Mouse (Mus musculus): Measurements from ENCODE around the gene Cdhr3. TPM values are rescaled to one million over a fixed set of nuclear protein-coding genes. Genes with fewer than 3 reads are reported as not detected.

The Cdhr3 gene
- polyA plus RNA-seq, 1 experiment from 2014 or later = not detected

DNA sequence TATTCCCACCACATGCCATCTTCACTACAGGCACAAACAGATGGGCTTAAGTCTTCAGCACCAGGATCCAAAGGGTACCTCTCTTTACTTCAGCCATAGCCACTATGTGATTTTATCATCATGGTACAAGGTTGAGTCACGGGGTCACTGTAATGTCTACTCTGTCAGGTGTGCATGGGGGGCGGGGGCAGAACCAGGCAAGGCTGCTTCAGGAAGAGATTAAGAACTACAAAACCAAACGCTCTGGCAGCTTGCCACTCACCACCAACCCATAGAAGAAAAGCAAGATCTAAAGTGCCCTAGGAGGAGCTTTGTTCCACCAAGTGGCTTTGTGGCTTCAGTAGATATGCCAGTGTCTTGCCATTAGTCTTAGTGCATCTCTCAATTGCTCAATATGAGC is 44.3 kb downstream of the Cdhr3 start:
- ATAC-seq = no peak
- no peak overlapping the region for H3K4me2 ChIP-seq (replicated peaks)
- no peaks in the 10 kb centered on the region for H3K36me3 ChIP-seq
- 0 out of 2 replicates have a peak, but pooled peaks cover under 1% of the 10 kb centered on the region for H3K9me3 ChIP-seq
- peaks cover 12% of the 10 kb centered on the region; the same call in 1 of the 2 replicates for H3K27me3 ChIP-seq
- peaks cover 28% of the 10 kb centered on the region for H3K4me1 ChIP-seq (replicated peaks)
- no peak overlapping the region for H3K27ac ChIP-seq
- no peak overlapping the region for H3K9ac ChIP-seq (replicated peaks)
- H3K4me3 ChIP-seq (replicated peaks) = no peak overlapping the region
- WGBS = 91% methylated on average over 3 of the region's 3 CpGs

DNA sequence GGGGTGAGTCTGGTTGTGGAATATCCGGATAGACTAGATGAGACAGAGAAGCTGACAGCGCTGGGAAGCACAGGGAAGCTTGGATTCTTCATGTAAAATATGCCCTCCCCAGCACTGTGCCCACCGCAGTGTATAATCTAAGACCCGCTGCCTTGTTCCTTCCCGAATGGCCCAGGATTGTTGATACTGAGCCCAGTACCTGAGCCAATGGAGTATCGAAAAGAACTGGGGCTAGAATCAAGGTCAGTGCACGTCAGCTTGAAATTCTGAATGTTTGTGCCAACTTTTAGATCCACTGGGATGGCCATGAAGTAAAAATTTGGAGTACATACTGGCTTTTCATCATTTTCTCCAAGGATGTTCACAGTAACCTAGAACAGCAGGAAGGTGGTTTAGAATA is 46.2 kb downstream of the Cdhr3 start:
- Histone ChIP-seq H3K27ac (peak overlapping the region; percentile 14; the same call in 1 of the 2 replicates), H3K9ac (replicated peaks) (no peak overlapping the region), H3K4me1 (replicated peaks) (peaks cover 25% of the 10 kb centered on the region), H3K4me2 (replicated peaks) (no peak overlapping the region), H3K27me3 (peaks cover 22% of the 10 kb centered on the region; the same call in 1 of the 2 replicates), H3K4me3 (replicated peaks) (no peak overlapping the region), H3K9me3 (0 out of 2 replicates have a peak, but pooled peaks cover 2% of the 10 kb centered on the region), H3K36me3 (no peaks in the 10 kb centered on the region)
- WGBS = 72% methylated on average over 7 of the region's 7 CpGs
- ATAC-seq = peak; percentile 12

DNA sequence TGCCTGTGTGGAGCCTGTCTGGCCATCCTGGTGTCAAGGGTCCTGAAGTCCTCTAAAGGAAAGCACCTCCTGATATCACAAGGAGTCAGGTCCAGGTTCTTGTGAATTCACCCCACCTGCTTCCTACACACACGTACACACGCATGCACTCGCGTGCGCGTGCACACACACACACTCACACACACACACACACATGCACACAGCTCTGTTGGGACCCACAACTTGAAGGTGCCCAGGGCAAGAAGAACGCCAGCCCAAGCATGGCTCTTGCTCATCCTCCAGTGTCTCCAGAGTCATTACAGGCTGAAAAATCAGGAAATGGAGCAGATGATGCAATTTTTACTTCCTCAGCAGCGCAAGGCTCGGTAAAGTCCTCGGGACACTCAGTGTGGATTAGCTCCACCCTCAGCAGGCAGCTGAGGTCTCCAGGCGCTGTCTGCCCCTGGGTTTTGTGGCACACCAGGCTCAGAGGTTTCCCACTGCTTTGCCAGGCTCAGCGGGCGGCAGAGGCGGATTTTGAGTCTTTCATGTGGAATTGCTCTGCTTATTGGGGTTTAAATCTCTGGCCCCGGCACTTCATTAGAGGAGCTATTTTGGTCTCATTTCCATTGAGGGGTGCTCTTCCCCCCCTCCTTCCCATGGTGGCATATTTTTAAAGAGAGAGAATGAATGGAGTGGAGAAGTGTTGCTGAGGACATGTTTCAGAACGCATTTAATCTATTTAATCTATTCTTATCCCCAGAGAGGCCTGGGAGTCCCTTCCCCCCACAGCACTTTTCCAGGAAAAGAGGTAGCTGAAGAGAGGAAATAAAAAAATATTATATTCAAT is 46.9 kb downstream of the Cdhr3 start:
- Histone ChIP-seq H3K9ac (replicated peaks) (no peak overlapping the region), H3K27ac (peak overlapping the region; percentile 46), H3K27me3 (peaks cover 23% of the 10 kb centered on the region; the same call in 1 of the 2 replicates), H3K4me2 (replicated peaks) (peak overlapping the region; percentile 23; the same call in 1 of the 2 replicates), H3K4me3 (replicated peaks) (no peak overlapping the region), H3K9me3 (0 out of 2 replicates have a peak, but pooled peaks cover 2% of the 10 kb centered on the region), H3K4me1 (replicated peaks) (peaks cover 25% of the 10 kb centered on the region), H3K36me3 (no peaks in the 10 kb centered on the region)
- WGBS = 37% methylated on average over 16 of the region's 16 CpGs
- ATAC-seq = peak; percentile 78

DNA sequence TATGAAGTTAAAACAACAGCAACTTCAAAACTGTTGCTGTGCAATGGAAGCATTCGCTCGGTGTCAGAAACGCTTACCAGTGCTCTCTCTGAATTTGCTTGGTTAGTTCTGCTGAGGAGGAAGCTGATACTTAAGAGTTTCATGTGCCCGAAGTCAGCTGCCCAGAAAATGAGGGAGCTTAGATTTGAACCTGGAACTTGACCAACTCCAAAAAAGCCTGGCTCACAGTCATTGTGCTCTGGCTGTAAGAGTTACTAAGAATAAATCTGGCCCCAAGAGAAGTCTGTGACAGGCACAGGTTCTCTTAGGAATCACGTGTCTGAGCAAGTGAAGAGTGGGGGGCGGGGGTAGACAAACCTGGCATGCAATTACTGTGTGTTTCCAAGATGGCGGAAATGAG is 51.2 kb downstream of the Cdhr3 start:
- ATAC-seq = no peak
- peaks cover 33% of the 10 kb centered on the region for H3K27me3 ChIP-seq
- WGBS = 92% methylated on average over 7 of the region's 7 CpGs
- peaks cover 16% of the 10 kb centered on the region for H3K4me1 ChIP-seq (replicated peaks)
- no peaks in the 10 kb centered on the region for H3K36me3 ChIP-seq
- 0 out of 2 replicates have a peak, but pooled peaks cover 2% of the 10 kb centered on the region for H3K9me3 ChIP-seq
- no peak overlapping the region for H3K9ac ChIP-seq (replicated peaks)
- H3K27ac ChIP-seq = no peak overlapping the region
- no peak overlapping the region for H3K4me2 ChIP-seq (replicated peaks)
- H3K4me3 ChIP-seq (replicated peaks) = no peak overlapping the region

DNA sequence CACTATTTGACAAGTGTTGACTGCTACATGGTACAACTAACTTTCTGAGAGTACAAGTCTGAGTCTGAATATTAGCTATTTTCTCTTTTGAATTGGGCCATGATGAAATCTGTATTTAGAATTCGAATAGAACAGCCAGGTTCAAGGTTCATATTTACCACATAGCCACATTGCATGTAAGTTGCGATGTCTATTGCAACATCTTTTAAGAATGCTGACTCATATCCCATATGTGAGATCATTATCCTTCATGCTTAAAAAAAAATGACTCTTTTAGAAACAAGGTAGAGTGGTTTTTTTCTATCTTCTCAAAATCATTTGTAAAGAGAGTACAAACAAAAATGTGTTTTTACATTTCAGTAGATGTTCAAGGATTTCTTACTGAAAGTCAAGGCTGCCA is 51.9 kb downstream of the Cdhr3 start:
- 0 out of 2 replicates have a peak, but pooled peaks cover 2% of the 10 kb centered on the region for H3K9me3 ChIP-seq
- no peak overlapping the region for H3K4me3 ChIP-seq (replicated peaks)
- H3K27me3 ChIP-seq = peaks cover 33% of the 10 kb centered on the region
- H3K36me3 ChIP-seq = no peaks in the 10 kb centered on the region
- no peak overlapping the region for H3K4me2 ChIP-seq (replicated peaks)
- no peak for ATAC-seq
- H3K9ac ChIP-seq (replicated peaks) = no peak overlapping the region
- peaks cover 16% of the 10 kb centered on the region for H3K4me1 ChIP-seq (replicated peaks)
- WGBS = 91% methylated on average over 2 of the region's 2 CpGs
- no peak overlapping the region for H3K27ac ChIP-seq

DNA sequence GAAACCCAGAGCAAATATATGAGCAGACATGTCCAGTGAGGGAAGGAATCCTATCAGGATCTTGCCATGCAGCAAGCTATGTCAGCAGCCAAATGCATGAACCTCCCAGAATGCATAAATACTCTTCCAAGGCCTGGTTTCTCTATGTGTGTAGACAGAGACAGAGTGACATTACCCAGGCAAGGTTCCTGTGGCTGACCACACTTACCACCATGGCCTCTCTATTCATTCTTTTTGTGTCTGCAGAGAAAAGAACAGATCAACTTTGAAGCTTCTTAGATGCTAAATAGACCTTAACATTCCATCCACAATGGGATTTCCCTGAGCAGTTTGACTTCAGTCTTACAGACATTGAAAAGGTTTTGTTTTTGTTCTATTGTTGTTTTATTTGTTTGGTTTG is 54.0 kb downstream of the Cdhr3 start:
- Histone ChIP-seq H3K27ac (no peak overlapping the region), H3K9me3 (0 out of 2 replicates have a peak, but pooled peaks cover 2% of the 10 kb centered on the region), H3K4me2 (replicated peaks) (no peak overlapping the region), H3K9ac (replicated peaks) (no peak overlapping the region), H3K36me3 (no peaks in the 10 kb centered on the region), H3K4me3 (replicated peaks) (no peak overlapping the region), H3K27me3 (peaks cover 33% of the 10 kb centered on the region), H3K4me1 (replicated peaks) (peaks cover 23% of the 10 kb centered on the region)
- ATAC-seq = no peak

DNA sequence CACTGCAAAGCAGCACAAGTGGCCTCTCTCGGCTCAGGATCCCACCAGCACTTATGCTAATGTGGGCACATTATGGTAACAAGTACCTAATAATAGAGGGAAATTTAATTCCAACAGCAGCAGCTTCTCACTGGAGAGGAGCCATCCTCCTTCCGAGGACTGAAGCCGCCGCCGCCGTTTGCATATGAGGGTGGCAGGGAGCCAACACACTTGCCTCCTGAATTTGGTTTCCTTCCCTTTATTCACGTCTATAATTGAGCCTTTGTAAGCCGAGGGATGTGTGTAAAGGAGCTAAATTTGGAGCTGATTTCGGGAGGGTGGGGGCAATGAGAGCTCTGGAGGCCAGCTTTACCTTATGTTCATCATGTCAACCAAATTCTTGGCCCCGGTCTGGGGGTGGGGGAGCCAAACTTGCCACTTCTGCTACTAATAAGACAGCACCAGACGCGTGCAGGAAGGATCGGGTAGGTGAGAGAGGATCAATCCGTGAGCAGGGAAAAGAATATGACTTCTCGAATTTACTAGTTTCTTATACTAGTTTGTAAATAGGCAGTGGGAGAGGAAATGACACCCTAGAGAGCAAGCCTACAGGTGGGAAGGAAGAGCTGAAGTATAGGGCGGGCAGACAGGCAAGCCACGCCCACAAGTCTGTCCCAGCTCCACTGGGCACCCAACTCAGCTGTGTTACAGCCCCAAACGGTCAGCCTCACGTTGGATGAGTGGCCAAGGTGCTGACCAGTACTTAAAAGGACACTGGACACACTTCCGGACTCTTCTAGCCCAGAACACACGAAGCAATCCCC is 56.8 kb downstream of the Cdhr3 start:
- WGBS = 20% methylated on average over 21 of the region's 21 CpGs
- Histone ChIP-seq H3K9me3 (no peaks in the 10 kb centered on the region), H3K9ac (replicated peaks) (no peak overlapping the region), H3K27me3 (peaks cover 33% of the 10 kb centered on the region), H3K4me1 (replicated peaks) (peaks cover 23% of the 10 kb centered on the region), H3K4me2 (replicated peaks) (peak overlapping the region; percentile 34), H3K4me3 (replicated peaks) (no peak overlapping the region), H3K36me3 (no peaks in the 10 kb centered on the region), H3K27ac (peak overlapping the region; percentile 75)
- peak; percentile 91 for ATAC-seq

DNA sequence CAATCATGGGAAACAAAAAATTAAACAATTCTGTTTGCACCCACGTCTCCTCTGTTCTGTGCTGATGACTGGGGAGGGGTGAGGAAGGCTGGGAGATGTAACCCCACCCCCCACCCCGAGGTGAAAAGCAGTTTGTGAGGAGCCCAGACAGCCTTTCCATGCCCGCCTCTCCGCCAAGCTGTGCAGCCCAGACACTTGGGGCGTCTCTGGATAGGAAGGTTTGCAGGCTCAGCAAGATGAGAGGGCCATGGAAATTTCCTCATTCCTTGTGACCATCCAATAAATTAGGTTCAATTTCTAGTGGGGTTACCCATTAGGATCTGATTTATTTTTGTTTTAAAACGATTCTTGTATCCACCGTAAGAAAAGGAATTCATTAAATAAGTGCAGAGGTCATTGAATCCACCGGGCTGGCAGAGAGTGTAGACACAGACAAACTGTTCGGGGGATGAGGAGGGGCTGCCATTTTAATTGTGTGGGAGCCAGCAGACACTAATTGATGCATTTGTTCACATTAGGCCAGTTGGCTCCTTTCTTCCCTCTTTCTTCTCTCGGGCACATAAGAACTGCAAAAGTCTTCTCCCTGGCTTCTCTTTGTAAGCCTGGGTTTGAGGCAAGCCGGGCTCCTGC is 57.5 kb downstream of the Cdhr3 start:
- Histone ChIP-seq H3K9me3 (no peaks in the 10 kb centered on the region), H3K4me2 (replicated peaks) (peak overlapping the region; percentile 34), H3K27ac (peak overlapping the region; percentile 75), H3K36me3 (no peaks in the 10 kb centered on the region), H3K4me1 (replicated peaks) (peaks cover 25% of the 10 kb centered on the region), H3K4me3 (replicated peaks) (no peak overlapping the region), H3K9ac (replicated peaks) (no peak overlapping the region), H3K27me3 (peaks cover 33% of the 10 kb centered on the region)
- 18% methylated on average over 11 of the region's 11 CpGs for WGBS
- peak; percentile 82 for ATAC-seq

DNA sequence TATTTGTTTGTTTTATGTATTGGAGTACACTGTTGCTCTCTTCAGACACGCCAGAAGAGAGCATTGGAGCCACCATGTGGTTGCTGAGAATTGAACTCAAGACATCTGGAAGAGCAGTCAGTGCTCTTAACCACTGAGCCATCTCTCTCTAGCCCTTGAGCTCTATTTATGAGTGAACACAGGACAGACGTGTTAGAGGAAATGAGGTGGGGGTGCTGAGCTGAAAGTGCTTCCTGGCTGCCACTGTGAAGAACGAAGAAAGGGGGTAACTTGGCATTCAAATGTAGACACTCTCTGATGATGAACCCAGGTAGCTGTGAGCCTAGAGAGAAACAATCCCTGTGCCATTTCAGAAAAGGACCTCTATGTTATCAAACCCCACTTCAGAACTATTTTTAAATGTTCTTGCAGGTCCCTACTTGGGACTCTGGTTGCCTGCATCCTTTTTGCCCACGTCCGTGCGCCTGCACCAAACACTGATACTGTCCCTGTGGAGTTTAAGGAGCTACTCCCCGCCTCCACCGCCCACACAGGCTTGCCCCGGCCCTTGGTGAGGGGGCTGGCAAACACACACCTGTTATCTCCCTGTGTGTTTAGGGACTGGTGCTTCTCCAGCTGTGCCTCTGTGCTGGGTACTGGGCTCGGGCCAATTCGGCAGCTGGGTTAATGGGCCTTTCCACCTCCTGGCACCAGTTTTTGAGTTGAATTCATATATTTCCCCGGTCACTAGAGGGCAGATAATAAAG is 58.2 kb downstream of the Cdhr3 start:
- Histone ChIP-seq H3K9ac (replicated peaks) (no peak overlapping the region), H3K36me3 (no peaks in the 10 kb centered on the region), H3K4me2 (replicated peaks) (no peak overlapping the region), H3K4me1 (replicated peaks) (peaks cover 26% of the 10 kb centered on the region), H3K4me3 (replicated peaks) (no peak overlapping the region), H3K27ac (peak overlapping the region; percentile 75), H3K9me3 (no peaks in the 10 kb centered on the region), H3K27me3 (peaks cover 27% of the 10 kb centered on the region)
- WGBS = 54% methylated on average over 12 of the region's 12 CpGs
- peak; percentile 34; the same call in 1 of the 2 replicates for ATAC-seq

DNA sequence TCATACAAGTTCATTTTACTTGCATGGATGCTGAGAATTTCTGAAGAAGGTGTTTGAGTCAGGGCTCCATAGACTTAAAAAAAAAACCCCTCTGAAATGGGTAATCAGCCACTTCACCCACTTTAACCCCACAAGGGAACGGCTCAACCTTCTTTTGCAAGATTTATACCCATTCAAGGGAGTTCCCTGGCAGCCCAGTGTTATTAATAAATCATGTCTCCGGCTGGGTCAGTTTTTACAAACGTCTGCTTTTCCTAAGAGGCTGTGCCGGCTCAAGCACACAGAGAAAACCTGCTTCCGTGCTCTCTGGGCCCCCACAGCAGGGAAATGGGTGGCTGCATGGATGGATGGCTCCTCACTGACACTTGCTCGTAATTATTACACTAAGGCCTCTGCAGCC is 59.5 kb downstream of the Cdhr3 start:
- peaks cover 36% of the 10 kb centered on the region for H3K27me3 ChIP-seq
- no peak overlapping the region for H3K4me2 ChIP-seq (replicated peaks)
- no peak overlapping the region for H3K4me3 ChIP-seq (replicated peaks)
- H3K27ac ChIP-seq = no peak overlapping the region
- no peaks in the 10 kb centered on the region for H3K36me3 ChIP-seq
- H3K4me1 ChIP-seq (replicated peaks) = peaks cover 31% of the 10 kb centered on the region
- no peaks in the 10 kb centered on the region for H3K9me3 ChIP-seq
- no peak for ATAC-seq
- H3K9ac ChIP-seq (replicated peaks) = no peak overlapping the region
- WGBS = 66% methylated on average over 6 of the region's 6 CpGs

DNA sequence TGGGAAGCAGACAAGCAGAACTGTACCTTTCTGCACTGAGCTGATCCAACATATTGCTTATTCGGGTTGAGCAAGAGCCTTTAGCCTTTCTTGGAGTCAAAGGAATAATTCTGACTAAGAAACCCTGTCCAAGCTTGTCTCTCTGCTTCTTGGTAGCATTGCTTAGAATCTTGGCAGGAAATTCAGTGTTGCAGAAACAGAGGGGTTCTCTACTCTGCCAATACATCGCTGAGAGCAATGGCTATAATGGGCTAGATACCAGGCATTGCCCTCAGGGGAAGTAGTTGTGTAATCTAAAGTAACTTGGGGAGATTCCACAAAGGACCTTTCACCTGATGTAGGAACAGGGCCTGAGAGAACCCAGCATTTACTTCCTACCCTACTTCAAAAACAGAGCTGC is 62.1 kb downstream of the Cdhr3 start:
- 92% methylated on average over 2 of the region's 2 CpGs for WGBS
- H3K27ac ChIP-seq = no peak overlapping the region
- H3K9ac ChIP-seq (replicated peaks) = no peak overlapping the region
- peaks cover 30% of the 10 kb centered on the region; the same call in 1 of the 2 replicates for H3K27me3 ChIP-seq
- no peaks in the 10 kb centered on the region for H3K9me3 ChIP-seq
- no peak for ATAC-seq
- H3K4me1 ChIP-seq (replicated peaks) = peaks cover 32% of the 10 kb centered on the region
- no peaks in the 10 kb centered on the region for H3K36me3 ChIP-seq
- H3K4me3 ChIP-seq (replicated peaks) = no peak overlapping the region
- no peak overlapping the region for H3K4me2 ChIP-seq (replicated peaks)
